Comparison of ENCODE assay signal across 12 mouse cellular contexts in genomic region chr13:101738769-101739168, GRCm38 (mm10). TPM values are rescaled to one million over a fixed set of nuclear protein-coding genes. Genes with fewer than 3 reads are reported as not detected.
DNase-seq lines count a peak whose midpoint lies in the region; ATAC-seq and TF ChIP-seq lines count a peak whose summit lies in the region.
"Had no signal": no experiment of that assay in that cellular context is flagged by ENCODE, and none has a peak within 500 bp of the region (broad histone marks: within the 10 kb centered on the region; RNA-seq: fewer than 3 reads in every experiment).

No protein-coding gene starts in this region.

- peak overlapping the region; percentile 6; the same call in 1 of the 2 replicates for H3K27ac ChIP-seq in heart, postnatal 0 days (ENCODE audit: low read depth)
- H3K27ac ChIP-seq in liver, adult 2 months (replicated peaks; ENCODE audit: insufficient read depth, low read depth, low read length): 0 out of 2 replicates have a peak overlapping the region, but pooled peaks have one; percentile 39
- H3K27ac ChIP-seq in liver, embryonic 12.5 days: no peak overlapping the region
- peak overlapping the region; percentile 56; the same call in 1 of the 2 replicates for H3K27ac ChIP-seq in kidney, embryonic 15.5 days
- H3K27ac ChIP-seq in left cerebral cortex, adult 2 months: no peak overlapping the region
- H3K27ac ChIP-seq: heart, embryonic 15.5 days had no signal

- no peak for TF ChIP-seq CTCF in heart, postnatal 0 days (IDR thresholded peaks at IDR 0.05; ENCODE audit: low read depth)
- no peak for TF ChIP-seq CTCF in liver, adult 2 months (IDR thresholded peaks at IDR 0.05; ENCODE audit: low read depth, low read length)
- TF ChIP-seq CTCF in left cerebral cortex, adult 2 months (IDR thresholded peaks at IDR 0.05): no peak

- intact Hi-C loops in left cerebral cortex, adult 2 months (cut with DNase I): loop anchor here (10.0 kb wide), 1 partner anchor 506 kb away; no protein-coding TSS in a partner anchor

- WGBS in heart, postnatal 0 days: 77% methylated on average over 6 of the region's 6 CpGs
- WGBS in liver, adult 2 months: 13% methylated on average over 6 of the region's 6 CpGs
- WGBS in liver, embryonic 12.5 days (ENCODE audit: insufficient replicate concordance): 69% methylated on average over 6 of the region's 6 CpGs
- WGBS in kidney, embryonic 15.5 days: 75% methylated on average over 6 of the region's 6 CpGs

- TF ChIP-seq POLR2A in liver, adult 2 months (IDR thresholded peaks at IDR 0.05; ENCODE audit: extremely low read depth, insufficient read depth, low read length): no peak

- no peaks in the 10 kb centered on the region for H3K9me3 ChIP-seq in heart, postnatal 0 days (replicated peaks; ENCODE audit: control insufficient read depth, low read length)
- H3K9me3 ChIP-seq in liver, embryonic 12.5 days (replicated peaks): no peaks in the 10 kb centered on the region
- no peaks in the 10 kb centered on the region for H3K9me3 ChIP-seq in kidney, embryonic 15.5 days (replicated peaks)
- H3K9me3 ChIP-seq: heart, embryonic 15.5 days; liver, embryonic 13.5 days had no signal

- no peak overlapping the region for H3K4me3 ChIP-seq in heart, postnatal 0 days (ENCODE audit: low read depth, low read length)
- no peak overlapping the region for H3K4me3 ChIP-seq in liver, adult 2 months (ENCODE audit: insufficient read depth, low read depth, low read length)
- no peak overlapping the region for H3K4me3 ChIP-seq in liver, embryonic 12.5 days
- H3K4me3 ChIP-seq in kidney, embryonic 15.5 days (replicated peaks): no peak overlapping the region
- H3K4me3 ChIP-seq in left cerebral cortex, adult 2 months: no peak overlapping the region
- H3K4me3 ChIP-seq: heart, embryonic 15.5 days; liver, embryonic 13.5 days had no signal

- H3K79me2 ChIP-seq in liver, adult 2 months (ENCODE audit: control insufficient read depth, insufficient read depth, low read length): peaks cover 37% of the 10 kb centered on the region; the same call in 1 of the 2 replicates

- no peak for ATAC-seq in heart, postnatal 0 days (ENCODE audit: insufficient read depth, low read depth)
- ATAC-seq in liver, embryonic 12.5 days: no peak
- no peak for ATAC-seq in kidney, embryonic 15.5 days (replicated peaks; ENCODE audit: low FRiP score)
- ATAC-seq: activated CD4-positive, CD25-positive, alpha-beta regulatory T cell, adult 4 months had no signal

- H3K36me3 ChIP-seq in heart, postnatal 0 days (replicated peaks; ENCODE audit: control insufficient read depth, insufficient read depth, low read length): no peaks in the 10 kb centered on the region
- 0 out of 2 replicates have a peak, but pooled peaks cover 2% of the 10 kb centered on the region for H3K36me3 ChIP-seq in liver, adult 2 months (ENCODE audit: control insufficient read depth, insufficient read depth, low read length)
- no peaks in the 10 kb centered on the region for H3K36me3 ChIP-seq in liver, embryonic 12.5 days
- no peaks in the 10 kb centered on the region for H3K36me3 ChIP-seq in kidney, embryonic 15.5 days
- H3K36me3 ChIP-seq: heart, embryonic 15.5 days; liver, embryonic 13.5 days had no signal

- DNase-seq in heart, postnatal 0 days (ENCODE audit: low spot score): no peak
- no peak for DNase-seq in heart, postnatal 4 days
- peak; percentile 93 for DNase-seq in liver, adult 2 months (ENCODE audit: extremely low read depth, low read depth, low spot score)
- DNase-seq in fat pad, adult 2 months (ENCODE audit: extremely low read depth, low read depth, low spot score): peak; percentile 39
- DNase-seq in spleen, postnatal 4 days (ENCODE audit: low spot score in 2 of 2): no peak
- DNase-seq in left cerebral cortex, adult 2 months (ENCODE audit: extremely low spot score in 1 of 2, low spot score in 2 of 2): no peak
- DNase-seq: liver, embryonic 13.5 days; midbrain, embryonic 14.5 days had no signal

- H3K4me2 ChIP-seq in heart, postnatal 0 days (ENCODE audit: low read depth, low read length): no peak overlapping the region
- no peak overlapping the region for H3K4me2 ChIP-seq in liver, embryonic 12.5 days
- no peak overlapping the region for H3K4me2 ChIP-seq in kidney, embryonic 15.5 days
- H3K4me2 ChIP-seq: heart, embryonic 15.5 days; liver, embryonic 13.5 days had no signal

- TF ChIP-seq EP300 in heart, postnatal 0 days (IDR thresholded peaks at IDR 0.05; ENCODE audit: low read depth): no peak

- no peak overlapping the region for H3K9ac ChIP-seq in heart, postnatal 0 days (replicated peaks; ENCODE audit: low read depth, low read length)
- H3K9ac ChIP-seq in liver, adult 2 months (ENCODE audit: low read depth, low read length): no peak overlapping the region
- no peak overlapping the region for H3K9ac ChIP-seq in liver, embryonic 12.5 days
- no peak overlapping the region for H3K9ac ChIP-seq in kidney, embryonic 15.5 days
- H3K9ac ChIP-seq: heart, embryonic 15.5 days; liver, embryonic 13.5 days had no signal

- H3K4me1 ChIP-seq in heart, postnatal 0 days (ENCODE audit: control insufficient read depth, insufficient read depth): peaks cover 26% of the 10 kb centered on the region
- H3K4me1 ChIP-seq in liver, adult 2 months (ENCODE audit: control insufficient read depth, insufficient read depth, low read length): peaks cover 44% of the 10 kb centered on the region
- peaks cover 52% of the 10 kb centered on the region for H3K4me1 ChIP-seq in liver, embryonic 12.5 days
- H3K4me1 ChIP-seq in kidney, embryonic 15.5 days: peaks cover 65% of the 10 kb centered on the region

- no peaks in the 10 kb centered on the region for H3K27me3 ChIP-seq in heart, postnatal 0 days (ENCODE audit: control insufficient read depth, insufficient read depth, low read length)
- no peaks in the 10 kb centered on the region for H3K27me3 ChIP-seq in liver, adult 2 months (ENCODE audit: control insufficient read depth, insufficient read depth, low read length)
- no peaks in the 10 kb centered on the region for H3K27me3 ChIP-seq in liver, embryonic 12.5 days (replicated peaks)
- no peaks in the 10 kb centered on the region for H3K27me3 ChIP-seq in kidney, embryonic 15.5 days
- H3K27me3 ChIP-seq: heart, embryonic 15.5 days; liver, embryonic 13.5 days had no signal

RNA-seq across cellular contexts. Expression of gene Pik3r1, which starts 29.2 kb away (rescaled TPM):
- 31.6 and 33.8 TPM in 2 replicates for total RNA-seq in heart, postnatal 0 days (2014; rRNA removed; ENCODE audit: low replicate concordance)
- polyA plus RNA-seq in heart, postnatal 0 days (2015; fragmentation: Nextera tagmentation; extraction: Ambion mirVana): 13.6 and 16.3 TPM in 2 replicates
- 10 to 100 TPM; 34.7 to 35.8 TPM for total RNA-seq in heart, postnatal 4 days (2021)
- 35.5 and 38.4 TPM in 2 replicates for total RNA-seq in liver, adult 2 months (2014; rRNA removed)
- 11.9 and 12.2 TPM in 2 replicates for polyA plus RNA-seq in liver, adult 2 months (2012; rRNA removed)
- polyA plus RNA-seq in liver, embryonic 12.5 days (2016; fragmentation: Nextera tagmentation; extraction: Ambion mirVana): 17.2 and 22.0 TPM in 2 replicates
- polyA plus RNA-seq in kidney, embryonic 15.5 days (2015; fragmentation: Nextera tagmentation; extraction: Ambion mirVana): 40.3 and 40.9 TPM in 2 replicates
- 100 to 1,000 TPM; 136 to 159 TPM for total RNA-seq in left cerebral cortex, adult 2 months (2021)

Comparison
In these comparisons a context has a peak if more than half of its experiments do, and no peak if none do; other contexts are left out.
1. H3K27ac ChIP-seq: peak in heart, postnatal 0 days (single experiment), liver, adult 2 months (single experiment) and kidney, embryonic 15.5 days (single experiment); none in liver, embryonic 12.5 days (single experiment) and left cerebral cortex, adult 2 months (single experiment).
2. DNase-seq: peak in liver, adult 2 months (single experiment) and fat pad, adult 2 months (single experiment); none in heart, postnatal 0 days (single experiment), heart, postnatal 4 days (single experiment), spleen, postnatal 4 days (0 of 2) and left cerebral cortex, adult 2 months (0 of 2).